1 mouse cellular context compared by ENCODE assay signal in genomic region chr7:102268395-102268748, GRCm38 (mm10).
TF ChIP-seq lines count a peak whose summit lies in the region.

No protein-coding gene starts in this region.

TF ChIP-seq in CH12.LX, 34 proteins besides CTCF, POLR2A, EP300 and RAD21 (continued from another document):
- TF ChIP-seq IRF4 (IDR thresholded peaks at IDR 0.05; ENCODE audit: low read depth, low read length) (no peak), CHD1 (IDR thresholded peaks at IDR 0.05; ENCODE audit: low read depth, low read length) (no peak), CHD2 (IDR thresholded peaks at IDR 0.05; ENCODE audit: low read length) (no peak), RCOR1 (conservative IDR thresholded peaks at IDR 0.05; ENCODE audit: low read depth, low read length) (no peak), POLR2AphosphoS2 (IDR thresholded peaks at IDR 0.05; ENCODE audit: low read depth, low read length) (no peak), HCFC1 (IDR thresholded peaks at IDR 0.05; ENCODE audit: low read depth, low read length) (no peak), SIN3A (IDR thresholded peaks at IDR 0.05; ENCODE audit: low read length) (no peak)
